Mouse (Mus musculus) embryonic facial prominence, embryonic 12.5 days (tissue): ENCODE data around the gene Tmem211. TPM values are rescaled to one million over a fixed set of nuclear protein-coding genes. Genes with fewer than 3 reads are reported as not detected.

ENCODE experiments used
- ATAC-seq: fragments of 200-750 bp; cut with Nextera tagmentation; 2 replicates; pipeline ENCODE4 v1.8.0; 2017; ENCODE audit not compliant: insufficient number of reproducible peaks, insufficient read depth, low FRiP score, low TSS enrichment
- H3K27ac ChIP-seq: fragments of 300-500 bp; sonication (generic); 2 replicates; pipeline ENCODE4 v1.5.1; 2016; ENCODE audit warnings: mild to moderate bottlenecking
- H3K27me3 ChIP-seq: fragments of 300-500 bp; sonication (generic); 2 replicates; pipeline ENCODE4 v1.6.1; 2016; ENCODE audit warnings: mild to moderate bottlenecking, moderate library complexity
- H3K36me3 ChIP-seq: fragments of 300-500 bp; sonication (generic); 2 replicates; pipeline ENCODE4 v1.6.1; 2016; ENCODE audit warnings: mild to moderate bottlenecking
- H3K4me1 ChIP-seq: fragments of 300-500 bp; sonication (generic); 2 replicates; pipeline ENCODE4 v1.6.1; 2016
- H3K4me2 ChIP-seq: fragments of 300-500 bp; sonication (generic); replicated peaks from 2 replicates; pipeline ENCODE4 v1.6.1; 2016; ENCODE audit warnings: mild to moderate bottlenecking, moderate library complexity
- H3K4me3 ChIP-seq: fragments of 300-500 bp; sonication (generic); 2 replicates; pipeline ENCODE4 v1.5.1; 2016; ENCODE audit warnings: mild to moderate bottlenecking
- H3K9ac ChIP-seq: fragments of 300-500 bp; sonication (generic); 2 replicates; pipeline ENCODE4 v1.6.1; 2016; ENCODE audit warnings: mild to moderate bottlenecking, moderate library complexity
- H3K9me3 ChIP-seq: fragments of 300-500 bp; sonication (generic); 2 replicates; pipeline ENCODE4 v1.6.1; 2016; ENCODE audit warnings: mild to moderate bottlenecking, moderate library complexity
- WGBS: fragments of 180-500 bp; shearing (Covaris S2); methylation state at CpG from one replicate; pipeline ENCODE4 v1.1.7; 2016; 5-methylcytosine and 5-hydroxymethylcytosine counted together
- polyA plus RNA-seq: library from polyadenylated mRNA; unstranded; fragments of >200 nt; fragmentation: Nextera tagmentation; extraction: Ambion mirVana; gene quantifications from 2 replicates; pipeline ENCODE4 v1.2.1, GENCODE M21; 2016

The Tmem211 gene
- 0.24 and 0.42 TPM in 2 replicates for polyA plus RNA-seq

DNA sequence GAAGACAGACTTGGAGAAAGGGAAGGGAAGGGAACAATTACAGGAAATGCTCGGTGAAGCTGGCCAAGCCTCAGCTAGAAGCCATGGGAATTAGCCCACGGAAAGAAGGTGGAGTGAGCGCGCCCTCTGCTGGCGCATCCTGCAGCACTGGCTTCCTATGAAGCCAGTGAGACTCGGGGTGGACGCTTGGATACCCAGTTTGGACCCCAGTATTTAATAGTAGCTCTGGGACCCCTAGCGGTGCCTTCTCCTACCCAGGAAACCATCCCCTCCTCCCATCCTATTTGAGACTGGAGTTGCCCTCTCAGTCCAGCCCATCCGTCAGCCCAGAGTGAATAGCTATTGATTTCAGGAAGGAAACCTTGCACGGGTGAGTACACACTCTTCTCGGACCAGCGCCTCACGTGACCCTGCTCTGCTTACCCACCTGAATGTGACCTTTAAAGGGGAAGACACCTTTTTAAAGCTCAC is at the start of gene Tmem211:
Gene Tmem211, plus strand, starts transcription at position 278 of the 471 bp plus-strand sequence.
- WGBS: under 1% methylated on average over 13 of the region's 13 CpGs

DNA sequence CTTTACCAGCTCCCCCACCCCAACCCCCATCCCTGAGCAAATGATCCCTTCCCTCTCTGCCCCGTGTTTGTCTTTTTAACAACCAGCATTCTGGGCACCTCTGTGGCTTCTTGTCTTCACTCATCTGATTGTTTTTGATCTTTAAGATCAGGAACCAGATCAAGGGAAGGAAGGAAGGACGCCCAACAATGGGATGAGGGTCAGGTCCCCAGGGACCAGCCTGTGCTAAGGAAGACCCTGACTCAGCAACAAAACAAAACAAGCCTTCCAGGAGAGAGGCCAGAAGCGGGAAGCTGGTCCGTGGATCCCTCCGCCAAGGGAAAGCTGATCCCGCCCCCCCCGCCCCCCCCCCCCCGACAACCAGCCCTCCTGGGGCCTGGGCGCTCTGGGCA is 47.3 kb upstream of the Tmem211 start:
- ATAC-seq: no peak
- 6% methylated on average over 8 of the region's 9 CpGs for WGBS

More for the DNA sequence above, at the start of gene Tmem211:
- Histone ChIP-seq H3K36me3 (no peaks in the 10 kb centered on the region), H3K4me3 (peak within 1 kb of the TSS; percentile 2; the same call in 1 of the 2 replicates), H3K27ac (peak within 1 kb of the TSS; percentile 30), H3K9me3 (no peaks in the 10 kb centered on the region), H3K4me2 (peak within 1 kb of the TSS; percentile 41), H3K27me3 (no peaks in the 10 kb centered on the region), H3K9ac (no peak within 1 kb of the TSS; the same call in 1 of the 2 replicates), H3K4me1 (peaks cover 18% of the 10 kb centered on the region)
- ATAC-seq: peak; percentile 62; the same call in 1 of the 2 replicates

DNA sequence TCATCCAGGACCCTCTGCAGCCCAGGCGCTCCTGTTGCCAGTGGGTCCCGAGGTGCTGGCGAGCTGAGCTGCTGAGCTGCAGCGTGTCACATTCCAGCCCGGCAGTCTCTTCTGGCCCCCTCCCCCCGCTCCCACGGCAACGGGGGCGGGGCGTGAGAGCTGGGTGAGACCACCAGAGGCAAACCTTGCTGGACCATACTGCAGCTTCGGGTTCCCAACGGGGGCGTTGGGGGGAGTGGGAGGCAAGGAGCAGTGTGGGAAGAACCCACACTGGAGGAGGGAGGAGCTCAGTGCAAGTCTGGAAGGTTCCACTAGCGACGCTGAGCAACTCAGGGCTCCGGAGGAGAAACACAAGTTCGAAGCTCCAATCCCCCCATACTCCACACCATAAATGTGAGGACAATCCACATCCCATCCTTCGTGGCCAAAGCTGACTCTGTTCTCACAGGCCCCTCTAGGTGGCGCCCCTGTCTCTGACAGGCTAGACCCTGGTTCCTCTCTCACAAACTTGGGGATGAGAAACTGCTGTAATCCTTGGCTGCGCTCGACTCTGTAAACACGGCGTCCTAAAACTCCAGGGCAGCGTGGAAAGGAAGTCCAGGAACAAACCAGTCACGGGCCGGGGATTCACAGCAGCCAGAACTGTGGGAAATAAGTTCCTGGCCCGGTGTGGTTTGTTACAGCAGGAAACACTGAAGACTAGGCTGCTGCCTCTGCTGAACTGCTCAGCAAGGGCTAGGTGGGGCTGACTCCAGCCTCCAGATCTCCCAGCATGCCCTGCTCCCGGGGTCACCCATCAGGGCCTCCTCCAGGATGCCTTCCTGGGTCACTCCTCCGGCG is 46.6 kb upstream of the Tmem211 start:
- peak; percentile 66 for ATAC-seq
- Histone ChIP-seq H3K27me3 (no peaks in the 10 kb centered on the region), H3K4me2 (peak overlapping the region; percentile 49), H3K4me3 (peak overlapping the region; percentile 29), H3K9ac (peak overlapping the region; percentile 37; the same call in 1 of the 2 replicates), H3K27ac (peak overlapping the region; percentile 85), H3K4me1 (peaks cover 9% of the 10 kb centered on the region), H3K9me3 (no peaks in the 10 kb centered on the region), H3K36me3 (no peaks in the 10 kb centered on the region)
- 2% methylated on average over 25 of the region's 30 CpGs for WGBS

More for the DNA sequence above, 47.3 kb upstream of the Tmem211 start:
- Histone ChIP-seq H3K4me3 (peak overlapping the region; percentile 29), H3K36me3 (no peaks in the 10 kb centered on the region), H3K9me3 (no peaks in the 10 kb centered on the region), H3K9ac (peak overlapping the region; percentile 35; the same call in 1 of the 2 replicates), H3K27me3 (no peaks in the 10 kb centered on the region), H3K4me2 (peak overlapping the region; percentile 49), H3K27ac (peak overlapping the region; percentile 85), H3K4me1 (peaks cover 9% of the 10 kb centered on the region)

GRCm38 (mm10) chr5:113180755-113181154 is 46.0 kb upstream of the Tmem211 start:
- peaks cover 9% of the 10 kb centered on the region for H3K4me1 ChIP-seq
- WGBS: 81% methylated on average over 15 of the region's 15 CpGs
- H3K27ac ChIP-seq: peak overlapping the region; percentile 85
- ATAC-seq: no peak
- no peaks in the 10 kb centered on the region for H3K36me3 ChIP-seq
- H3K9me3 ChIP-seq: no peaks in the 10 kb centered on the region
- H3K9ac ChIP-seq: peak overlapping the region; percentile 37; the same call in 1 of the 2 replicates
- no peaks in the 10 kb centered on the region for H3K27me3 ChIP-seq
- peak overlapping the region; percentile 49 for H3K4me2 ChIP-seq
- H3K4me3 ChIP-seq: no peak overlapping the region

GRCm38 (mm10) chr5:113181441-113181840 is 45.3 kb upstream of the Tmem211 start:
- no peaks in the 10 kb centered on the region for H3K9me3 ChIP-seq
- H3K36me3 ChIP-seq: no peaks in the 10 kb centered on the region
- no peak overlapping the region for H3K9ac ChIP-seq
- ATAC-seq: no peak
- no peak overlapping the region for H3K27ac ChIP-seq
- WGBS: 35% methylated on average over 6 of the region's 6 CpGs
- H3K4me2 ChIP-seq: no peak overlapping the region
- H3K4me1 ChIP-seq: peaks cover 9% of the 10 kb centered on the region
- H3K27me3 ChIP-seq: no peaks in the 10 kb centered on the region
- H3K4me3 ChIP-seq: no peak overlapping the region

- no peak overlapping the region for H3K9ac ChIP-seq
- no peak overlapping the region for H3K4me3 ChIP-seq
- H3K4me2 ChIP-seq: no peak overlapping the region
- no peaks in the 10 kb centered on the region for H3K4me1 ChIP-seq
- WGBS: 52% methylated on average over 14 of the region's 14 CpGs
- no peak for ATAC-seq
- no peaks in the 10 kb centered on the region for H3K36me3 ChIP-seq
- H3K27me3 ChIP-seq: no peaks in the 10 kb centered on the region
- no peak overlapping the region for H3K27ac ChIP-seq
- no peaks in the 10 kb centered on the region for H3K9me3 ChIP-seq
These were observed 36.2 kb upstream of the Tmem211 start for GRCm38 (mm10) chr5:113190558-113190957.

- Histone ChIP-seq H3K4me1 (no peaks in the 10 kb centered on the region), H3K27ac (no peak overlapping the region), H3K36me3 (no peaks in the 10 kb centered on the region), H3K9me3 (no peaks in the 10 kb centered on the region), H3K4me3 (no peak overlapping the region), H3K4me2 (no peak overlapping the region), H3K27me3 (no peaks in the 10 kb centered on the region), H3K9ac (no peak overlapping the region)
- WGBS: 74% methylated on average over 14 of the region's 14 CpGs
- ATAC-seq: no peak
These were observed 34.8 kb upstream of the Tmem211 start for GRCm38 (mm10) chr5:113191901-113192300.

DNA sequence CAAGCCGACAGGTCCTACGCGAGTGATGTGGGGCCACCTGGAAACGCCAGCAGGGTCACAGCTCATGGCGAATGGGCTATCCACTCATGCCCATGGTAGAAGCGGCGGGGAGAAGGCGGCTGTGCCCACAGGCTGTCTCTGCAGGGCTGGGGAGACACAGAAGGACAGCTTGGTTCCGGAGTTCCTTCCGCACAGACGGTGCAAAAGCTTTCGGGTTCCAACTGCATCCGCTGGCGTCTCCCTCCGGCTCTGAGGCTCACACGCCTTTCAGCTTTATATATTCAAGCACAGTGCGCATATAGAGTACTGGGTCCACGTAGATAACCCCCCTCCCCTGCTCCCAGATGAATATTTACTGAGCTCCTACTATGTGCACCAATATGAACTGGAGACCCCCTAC is 32.9 kb upstream of the Tmem211 start:
- H3K9me3 ChIP-seq: no peaks in the 10 kb centered on the region
- WGBS: 87% methylated on average over 18 of the region's 18 CpGs
- no peak for ATAC-seq
- no peak overlapping the region for H3K4me3 ChIP-seq
- 0 out of 2 replicates have a peak, but pooled peaks cover 7% of the 10 kb centered on the region for H3K4me1 ChIP-seq
- no peaks in the 10 kb centered on the region for H3K36me3 ChIP-seq
- no peak overlapping the region for H3K27ac ChIP-seq
- no peak overlapping the region for H3K4me2 ChIP-seq
- H3K27me3 ChIP-seq: no peaks in the 10 kb centered on the region
- no peak overlapping the region for H3K9ac ChIP-seq

- WGBS: 73% methylated on average over 12 of the region's 12 CpGs
- Histone ChIP-seq H3K4me3 (no peak overlapping the region), H3K9ac (no peak overlapping the region), H3K9me3 (no peaks in the 10 kb centered on the region), H3K4me2 (no peak overlapping the region), H3K36me3 (no peaks in the 10 kb centered on the region), H3K4me1 (0 out of 2 replicates have a peak, but pooled peaks cover 7% of the 10 kb centered on the region), H3K27me3 (no peaks in the 10 kb centered on the region), H3K27ac (no peak overlapping the region)
- ATAC-seq: no peak
These were observed 31.3 kb upstream of the Tmem211 start for GRCm38 (mm10) chr5:113195451-113195850.

- no peak overlapping the region for H3K4me2 ChIP-seq
- no peak overlapping the region for H3K4me3 ChIP-seq
- no peak overlapping the region for H3K27ac ChIP-seq
- no peaks in the 10 kb centered on the region for H3K36me3 ChIP-seq
- H3K9me3 ChIP-seq: no peaks in the 10 kb centered on the region
- H3K27me3 ChIP-seq: no peaks in the 10 kb centered on the region
- 92% methylated on average over 6 of the region's 6 CpGs for WGBS
- H3K4me1 ChIP-seq: 0 out of 2 replicates have a peak, but pooled peaks cover 7% of the 10 kb centered on the region
- ATAC-seq: no peak
- no peak overlapping the region for H3K9ac ChIP-seq
These were observed 30.8 kb upstream of the Tmem211 start for GRCm38 (mm10) chr5:113195907-113196306.

DNA sequence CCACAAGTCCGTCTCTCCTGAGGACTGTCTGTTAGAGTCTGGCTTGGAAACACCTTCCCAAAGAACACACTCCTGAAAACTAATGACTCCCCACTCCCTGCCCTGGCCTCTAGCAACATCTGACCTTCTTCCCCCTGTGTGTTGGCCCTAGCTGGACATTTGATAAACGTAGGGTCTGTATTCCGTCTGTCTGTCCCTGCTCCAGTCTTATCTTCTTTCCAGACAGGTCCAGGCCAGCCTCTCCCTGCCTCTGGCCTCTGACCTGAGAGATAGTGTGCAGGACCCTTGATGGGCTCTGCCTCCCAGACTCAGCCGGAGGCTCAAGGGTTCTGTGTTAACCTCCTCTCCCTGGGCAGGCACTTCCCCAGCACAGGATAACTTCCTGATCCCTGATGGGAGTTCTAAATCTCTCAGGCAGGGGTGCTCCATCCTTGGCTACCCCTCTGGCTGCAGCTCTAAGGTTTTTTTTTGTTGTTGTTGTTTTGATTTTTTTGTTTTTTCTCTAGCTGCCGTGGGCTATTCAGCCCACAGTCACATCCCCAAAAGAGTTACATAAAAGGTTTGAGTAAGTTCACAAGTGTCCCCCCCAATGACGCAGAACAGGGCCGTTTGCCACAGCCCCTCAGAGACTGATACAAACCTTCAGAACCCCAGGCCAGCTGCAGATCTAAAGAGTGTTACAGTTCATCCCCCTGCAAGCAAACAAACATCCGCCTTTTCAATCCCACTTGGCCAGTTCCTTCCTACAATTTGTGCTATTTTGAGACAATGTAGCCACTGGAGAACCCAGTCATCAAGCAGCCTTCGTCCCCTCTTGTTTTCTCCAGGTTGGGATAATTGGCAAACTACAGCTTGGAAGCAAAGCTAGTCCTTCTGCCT is 29.6 kb upstream of the Tmem211 start:
- Histone ChIP-seq H3K4me2 (no peak overlapping the region), H3K9ac (no peak overlapping the region), H3K9me3 (no peaks in the 10 kb centered on the region), H3K27ac (peak overlapping the region; percentile 31), H3K4me3 (no peak overlapping the region), H3K36me3 (no peaks in the 10 kb centered on the region), H3K27me3 (no peaks in the 10 kb centered on the region), H3K4me1 (0 out of 2 replicates have a peak, but pooled peaks cover 7% of the 10 kb centered on the region)
- ATAC-seq: no peak
- WGBS: 56% methylated on average over 9 of the region's 9 CpGs
